Mouse (Mus musculus) erythroblast, adult 5-6 weeks (primary cell): ENCODE data around the gene Clip2. TPM values are rescaled to one million over a fixed set of nuclear protein-coding genes. Genes with fewer than 3 reads are reported as not detected.

ENCODE experiments used
- ATAC-seq: replicated peaks from 2 replicates; pipeline ENCODE4 v1.8.0; 2016; ENCODE audit warnings: moderate number of reproducible peaks, mild to moderate bottlenecking, moderate TSS enrichment, inconsistent platforms; ENCODE audit not compliant: poor library complexity, low FRiP score, severe bottlenecking
- total RNA-seq, 2 experiments: library from RNA; stranded (forward) in 1 of 2; stranded (reverse) in 1 of 2; fragments of 150-400 nt in 1 of 2; fragments of 200-764, 138-1000 nt in 1 of 2; gene quantifications; 2 replicates each; pipeline versions ENCODE4 v1.2.3 to v1.2.4; 2015 to 2017; ENCODE audit warnings: low replicate concordance in 2 of 2

Gene Clip2
- total RNA-seq, 2 experiments from 2014 or later: 0.96 to 2.1 TPM

GRCm38 (mm10) chr5:134568030-134568429 lies 15.8 kb upstream of the Clip2 start:
- ATAC-seq: no peak

- no peak for ATAC-seq
Observed at GRCm38 (mm10) chr5:134567445-134567844, 15.2 kb upstream of the Clip2 start.

- ATAC-seq: no peak
Observed at GRCm38 (mm10) chr5:134565696-134566095, 13.5 kb upstream of the Clip2 start.

DNA sequence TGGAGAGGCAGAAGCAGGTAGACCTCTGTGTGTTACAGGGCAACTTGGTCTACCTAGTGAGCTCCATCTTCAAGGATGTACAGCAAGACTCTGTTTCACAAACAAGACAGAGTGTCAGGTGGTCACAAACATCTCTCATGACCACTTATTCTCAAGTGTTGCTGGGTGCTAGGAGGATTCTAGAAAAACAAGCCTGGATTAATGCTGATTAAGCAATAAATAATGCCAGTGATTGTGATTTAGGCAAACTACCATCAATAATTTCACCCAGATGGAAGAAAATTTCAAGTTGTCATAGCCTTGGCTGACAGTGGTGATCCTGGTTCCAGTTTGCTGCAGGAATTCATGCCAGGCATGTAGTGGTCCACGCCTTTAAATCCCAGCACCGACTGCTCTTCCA lies 12.0 kb upstream of the Clip2 start:
- ATAC-seq: no peak

DNA sequence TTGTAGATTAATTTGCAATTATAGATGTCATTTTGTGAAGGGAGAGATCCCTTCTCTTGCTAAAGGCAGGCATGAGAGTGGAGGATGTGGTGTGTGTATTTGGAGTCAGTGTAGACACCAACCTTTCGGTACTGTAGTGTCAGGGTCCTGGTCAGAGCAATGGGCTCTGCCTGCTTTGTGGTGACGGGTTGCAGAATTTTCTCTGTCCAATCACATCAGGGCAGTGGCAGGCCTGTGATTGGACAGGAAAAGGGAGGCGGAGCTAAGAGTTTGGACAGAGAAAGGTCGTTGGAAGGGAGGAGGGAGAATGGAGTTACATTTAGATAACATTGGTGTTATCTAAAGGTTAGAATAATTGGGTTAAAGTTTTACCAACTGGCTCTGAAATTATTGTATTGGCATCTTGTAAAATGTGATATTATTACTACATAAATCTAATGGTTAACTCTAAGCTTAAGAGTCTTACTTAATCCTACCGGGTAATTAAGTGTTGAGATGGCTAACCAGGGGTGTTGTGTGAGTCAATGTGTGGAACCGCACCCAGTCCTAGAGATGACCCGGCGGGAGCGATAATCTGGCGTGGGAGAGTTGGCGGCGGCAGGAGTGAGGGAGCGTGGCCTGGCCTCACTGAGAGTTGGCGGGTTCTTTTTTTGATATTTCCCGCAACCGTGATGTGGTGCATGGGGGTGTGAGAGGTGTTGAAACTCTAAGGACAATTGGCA lies 8.4 kb upstream of the Clip2 start:
- no peak for ATAC-seq

GRCm38 (mm10) chr5:134560071-134560449 lies 7.8 kb upstream of the Clip2 start, which contains the start of gene Syna:
TSS of gene Syna (minus strand) at chr5:134560171.
- no peak for ATAC-seq

DNA sequence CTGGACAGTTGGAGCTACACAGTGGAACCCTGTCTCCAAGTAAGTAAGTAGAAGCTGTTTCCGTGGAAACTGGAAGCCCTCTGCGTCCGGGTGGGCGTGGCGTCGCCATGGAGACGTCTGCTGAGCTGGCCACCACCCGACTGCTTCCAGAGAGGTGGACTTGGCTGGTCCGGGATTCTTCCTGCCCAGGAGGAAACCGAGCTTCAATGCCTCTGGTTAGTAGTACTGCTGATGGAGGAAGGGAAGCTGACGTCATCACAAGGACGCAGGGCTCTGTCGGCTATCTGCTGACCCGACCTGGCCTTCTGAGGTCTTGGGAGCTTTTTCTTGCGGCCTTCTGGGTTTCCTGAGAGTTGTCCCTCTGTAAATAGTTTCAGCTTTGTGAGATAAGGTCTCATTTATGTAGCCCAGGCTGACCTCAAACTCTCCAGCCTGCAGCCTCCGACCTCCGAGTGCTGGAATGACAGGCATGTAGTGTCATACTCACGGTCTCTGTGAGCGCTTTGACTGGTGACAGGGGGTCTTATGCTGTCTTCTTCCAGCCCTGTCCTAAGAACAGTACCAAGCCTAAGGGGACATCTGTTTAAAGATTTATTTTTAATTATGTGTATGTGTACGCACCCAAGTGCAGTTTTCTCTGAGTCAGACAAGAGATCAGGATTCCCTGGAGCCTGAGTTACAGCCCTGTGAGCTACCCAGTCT lies 3.4 kb upstream of the Clip2 start:
- ATAC-seq: no peak

GRCm38 (mm10) chr5:134553951-134554546 lies 1.8 kb upstream of the Clip2 start:
- no peak for ATAC-seq

DNA sequence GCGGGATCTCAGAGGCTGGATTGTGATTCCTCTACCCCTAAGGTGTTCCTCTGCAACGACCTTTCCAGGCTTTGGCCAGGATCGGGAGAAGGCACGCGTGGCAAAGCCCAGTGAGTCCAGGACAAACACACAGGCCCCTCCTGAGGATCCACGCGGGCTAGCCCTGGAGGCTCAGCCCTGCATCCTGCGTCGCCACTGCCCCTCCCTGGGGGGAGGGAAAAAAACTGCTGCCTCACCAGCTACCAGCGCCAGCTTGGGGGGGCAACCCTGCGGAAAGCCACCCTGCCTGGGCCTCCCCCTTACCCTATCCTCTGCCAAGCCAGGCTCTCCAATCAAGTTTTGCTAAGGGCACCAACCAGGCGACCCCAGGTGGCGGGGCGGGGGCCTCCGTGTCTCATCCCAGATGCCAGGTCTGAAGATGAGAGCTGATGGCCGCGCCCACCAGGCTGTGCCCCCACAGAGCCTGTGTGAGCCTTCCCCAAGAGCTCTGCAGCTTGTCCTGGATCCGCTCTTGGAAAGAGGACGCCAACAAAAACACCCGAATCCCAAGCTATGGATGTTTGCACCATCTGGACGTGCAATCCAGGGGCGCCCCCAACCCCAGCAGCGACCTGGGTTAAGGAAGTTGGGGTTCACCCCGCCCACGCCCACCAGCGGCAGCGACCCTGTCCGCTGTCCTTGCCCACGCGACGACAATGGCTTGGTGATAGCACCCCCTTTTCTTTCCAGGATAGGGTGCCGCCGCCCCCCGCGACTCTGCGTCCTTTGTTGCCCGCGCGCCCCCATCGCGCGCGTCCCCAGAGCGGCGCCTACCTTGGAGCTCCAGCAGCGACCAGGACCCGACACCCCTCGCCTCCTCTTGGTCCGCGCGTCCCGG lies 763 bp downstream of the Clip2 start:
- ATAC-seq: no peak

- ATAC-seq: no peak
Observed at GRCm38 (mm10) chr5:134550836-134551232, 1.4 kb downstream of the Clip2 start.

- ATAC-seq: no peak
Observed at GRCm38 (mm10) chr5:134549640-134550168, 2.5 kb downstream of the Clip2 start.

- ATAC-seq: no peak
Observed at GRCm38 (mm10) chr5:134548306-134548705, 3.9 kb downstream of the Clip2 start.

GRCm38 (mm10) chr5:134546790-134547189 lies 5.4 kb downstream of the Clip2 start:
- ATAC-seq: no peak

GRCm38 (mm10) chr5:134545242-134545629 lies 7.0 kb downstream of the Clip2 start:
- ATAC-seq: no peak

- no peak for ATAC-seq
Observed at GRCm38 (mm10) chr5:134544516-134545241, 7.6 kb downstream of the Clip2 start.

- ATAC-seq: no peak
Observed at GRCm38 (mm10) chr5:134541640-134542039, 10.6 kb downstream of the Clip2 start.

DNA sequence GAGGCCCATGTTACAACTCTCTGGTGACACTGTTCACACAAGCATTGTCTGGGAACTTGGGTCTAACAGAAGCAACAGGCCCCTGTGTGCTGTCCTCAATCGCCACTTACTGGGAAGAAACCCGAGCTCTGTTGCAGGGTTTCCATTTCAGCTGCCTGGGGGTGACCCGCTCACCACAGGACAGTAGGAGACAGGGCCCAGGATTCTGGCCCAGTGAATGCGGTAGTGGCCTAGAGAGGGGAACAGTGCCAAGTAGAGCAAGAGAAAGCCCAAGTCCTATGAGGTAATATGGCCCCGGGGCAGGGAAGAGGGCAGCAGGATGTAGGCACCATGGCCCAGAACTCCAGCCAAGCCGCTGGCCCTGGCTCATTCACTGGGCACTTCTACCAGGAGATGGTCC lies 11.4 kb downstream of the Clip2 start:
- ATAC-seq: no peak

GRCm38 (mm10) chr5:134539891-134540290 lies 12.3 kb downstream of the Clip2 start:
- no peak for ATAC-seq

GRCm38 (mm10) chr5:134536036-134536435 lies 16.2 kb downstream of the Clip2 start:
- ATAC-seq: no peak
